Mouse (Mus musculus) myocyte (in vitro differentiated cells): ENCODE results near the gene Iffo1. TPM values are rescaled to one million over a fixed set of nuclear protein-coding genes. Genes with fewer than 3 reads are reported as not detected.

ENCODE experiments used
- H3K27me3 ChIP-seq: one replicate; pipeline ENCODE4 v1.6.1; 2011; ENCODE audit not compliant: control insufficient read depth, insufficient read depth, insufficient read length
- H3K36me3 ChIP-seq: one replicate; pipeline ENCODE4 v1.6.1; 2011; ENCODE audit not compliant: control insufficient read depth, insufficient read depth
- H3K4me2 ChIP-seq: one replicate; pipeline ENCODE4 v1.6.1; 2011; ENCODE audit warnings: low read depth, control low read depth
- H3K4me3 ChIP-seq: one replicate; pipeline ENCODE4 v1.5.1; 2011; ENCODE audit warnings: mild to moderate bottlenecking, control low read depth, moderate library complexity
- H3K79me2 ChIP-seq: one replicate; pipeline ENCODE4 v1.6.1; 2011; ENCODE audit not compliant: control insufficient read depth, insufficient read depth
- H3ac ChIP-seq: one replicate; pipeline ENCODE4 v1.6.1; 2011; ENCODE audit not compliant: control insufficient read depth, insufficient read length
- CEBPB ChIP-seq: IDR thresholded peaks from 2 replicates; pipeline ENCODE4 v1.6.1; 2011; ENCODE audit warnings: mild to moderate bottlenecking, moderate library complexity; ENCODE audit not compliant: poor library complexity, insufficient read depth, severe bottlenecking
- E2F4 ChIP-seq: IDR thresholded peaks from one replicate; pipeline ENCODE4 v1.6.1; 2011; ENCODE audit warnings: mild to moderate bottlenecking, control low read depth, moderate library complexity; ENCODE audit not compliant: insufficient read depth
- MAX ChIP-seq: IDR thresholded peaks from one replicate; pipeline ENCODE4 v1.6.1; 2011; ENCODE audit warnings: low read depth, mild to moderate bottlenecking, control low read depth
- MYOD1 ChIP-seq, 3 experiments: IDR thresholded peaks; one replicate each; pipeline ENCODE4 v1.6.1; 2011; ENCODE audit warnings: control low read depth in 2 of 3, low read depth in 2 of 3, mild to moderate bottlenecking in 2 of 3, moderate library complexity in 1 of 3; ENCODE audit not compliant: insufficient read length in 2 of 3, control insufficient read depth in 1 of 3
- MYOG ChIP-seq, 3 experiments: IDR thresholded peaks; one replicate each; pipeline ENCODE4 v1.6.1; 2011; ENCODE audit warnings: control low read depth in 2 of 3, low read depth in 2 of 3, mild to moderate bottlenecking in 2 of 3; ENCODE audit not compliant: insufficient read length in 2 of 3, control insufficient read depth in 1 of 3, insufficient read depth in 1 of 3
- POLR2A ChIP-seq: IDR thresholded peaks from one replicate; pipeline ENCODE4 v1.6.1; 2011; ENCODE audit warnings: low read depth, mild to moderate bottlenecking, control low read depth, moderate library complexity; ENCODE audit not compliant: insufficient read length
- POLR2AphosphoS2 ChIP-seq: IDR thresholded peaks from one replicate; pipeline ENCODE4 v1.6.1; 2011; ENCODE audit warnings: low read depth, control low read depth; ENCODE audit not compliant: insufficient read length
- REST ChIP-seq: IDR thresholded peaks from one replicate; pipeline ENCODE4 v1.6.1; 2011; ENCODE audit warnings: mild to moderate bottlenecking, control low read depth, moderate library complexity; ENCODE audit not compliant: insufficient read depth, insufficient read length
- SRF ChIP-seq: IDR thresholded peaks from one replicate; pipeline ENCODE4 v1.6.1; 2011; ENCODE audit warnings: low read depth; ENCODE audit not compliant: control insufficient read depth, insufficient read length
- TCF12 ChIP-seq: IDR thresholded peaks from one replicate; pipeline ENCODE4 v1.6.1; 2011; ENCODE audit warnings: mild to moderate bottlenecking, control low read depth; ENCODE audit not compliant: poor library complexity, insufficient read depth, severe bottlenecking
- TCF3 ChIP-seq: IDR thresholded peaks from one replicate; pipeline ENCODE4 v1.6.1; 2011; ENCODE audit warnings: low read depth, control low read depth; ENCODE audit not compliant: insufficient read length
- USF1 ChIP-seq: IDR thresholded peaks from one replicate; pipeline ENCODE4 v1.6.1; 2011; ENCODE audit warnings: low read depth, mild to moderate bottlenecking, control low read depth, moderate library complexity
- polyA plus RNA-seq: library from polyadenylated mRNA; unstranded; fragments of >200 nt; fragmentation: generic; extraction: Trizol; gene quantifications from one replicate; pipeline ENCODE4 v1.2.1, GENCODE M21; 2012; ENCODE audit warnings: missing spikeins

Iffo1 gene
- polyA plus RNA-seq, 1 experiment = 244 TPM

DNA sequence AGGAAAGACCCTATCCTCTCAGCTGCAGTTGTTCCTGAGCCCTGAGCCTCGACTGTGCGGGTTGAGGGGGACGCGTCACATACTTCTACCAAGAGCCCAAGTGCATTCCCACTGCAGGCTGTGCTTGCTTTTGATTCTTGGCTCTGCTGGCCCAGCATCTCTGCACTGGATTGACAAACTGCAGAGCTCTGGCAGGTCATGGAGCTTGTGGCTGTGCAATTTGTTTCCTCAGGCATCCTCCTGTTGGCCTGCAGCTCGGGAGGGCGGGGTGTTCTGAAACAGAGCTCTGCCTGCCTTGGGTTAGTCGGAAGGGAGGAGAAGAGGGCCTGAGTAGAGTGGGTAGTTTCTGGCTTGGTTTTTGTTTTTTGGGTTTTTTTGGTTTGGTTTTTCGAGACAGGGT lies 2.6 kb upstream of the Iffo1 start:
- no peak overlapping the region for H3K4me2 ChIP-seq
- TF ChIP-seq MYOD1 (IDR thresholded peaks at IDR 0.05; ENCODE audit: control insufficient read depth in 1 of 3, insufficient read length in 2 of 3, low read depth in 2 of 3) (no peak), REST (no peak), TCF12 (no peak), POLR2AphosphoS2 (no peak), POLR2A (no peak), MAX (no peak), E2F4 (no peak), TCF3 (no peak), MYOG (IDR thresholded peaks at IDR 0.05; ENCODE audit: control insufficient read depth in 1 of 3, insufficient read depth in 1 of 3, insufficient read length in 2 of 3, low read depth in 2 of 3) (no peak), USF1 (no peak), SRF (no peak), CEBPB (no peak)
- H3K27me3 ChIP-seq = no peaks in the 10 kb centered on the region
- no peak overlapping the region for H3K4me3 ChIP-seq
- H3K36me3 ChIP-seq = peaks cover 12% of the 10 kb centered on the region
- H3K79me2 ChIP-seq = peaks cover 16% of the 10 kb centered on the region
- no peak overlapping the region for H3ac ChIP-seq

DNA sequence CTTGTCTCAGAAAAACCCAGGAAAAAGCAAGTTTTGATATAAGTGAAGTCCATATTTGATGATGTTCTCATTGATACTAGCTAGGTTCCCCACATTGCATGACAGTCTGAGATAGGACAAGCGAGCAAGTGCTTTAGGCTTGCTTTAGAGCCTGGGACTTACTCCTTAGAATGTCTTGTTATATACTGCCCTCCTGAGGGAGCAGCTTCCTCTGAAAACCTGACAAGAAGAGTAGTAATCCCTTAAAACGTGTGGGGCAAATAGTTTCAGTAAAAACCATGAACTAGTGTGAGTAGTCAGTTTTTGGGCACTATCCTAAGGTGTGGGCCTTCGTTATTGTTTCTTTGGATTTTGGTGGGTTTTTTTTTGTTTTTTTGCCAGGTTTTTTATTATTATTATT lies 1.9 kb upstream of the Iffo1 start:
- Histone ChIP-seq H3ac (no peak overlapping the region), H3K36me3 (peaks cover 12% of the 10 kb centered on the region), H3K79me2 (peaks cover 16% of the 10 kb centered on the region), H3K27me3 (no peaks in the 10 kb centered on the region), H3K4me2 (no peak overlapping the region), H3K4me3 (no peak overlapping the region)
- TF ChIP-seq TCF12 (no peak), REST (no peak), MYOG (IDR thresholded peaks at IDR 0.05; ENCODE audit: control insufficient read depth in 1 of 3, insufficient read depth in 1 of 3, insufficient read length in 2 of 3, low read depth in 2 of 3) (no peak), POLR2AphosphoS2 (no peak), MYOD1 (IDR thresholded peaks at IDR 0.05; ENCODE audit: control insufficient read depth in 1 of 3, insufficient read length in 2 of 3, low read depth in 2 of 3) (no peak), USF1 (no peak), MAX (no peak), CEBPB (no peak), E2F4 (no peak), POLR2A (no peak), TCF3 (no peak), SRF (no peak)

DNA sequence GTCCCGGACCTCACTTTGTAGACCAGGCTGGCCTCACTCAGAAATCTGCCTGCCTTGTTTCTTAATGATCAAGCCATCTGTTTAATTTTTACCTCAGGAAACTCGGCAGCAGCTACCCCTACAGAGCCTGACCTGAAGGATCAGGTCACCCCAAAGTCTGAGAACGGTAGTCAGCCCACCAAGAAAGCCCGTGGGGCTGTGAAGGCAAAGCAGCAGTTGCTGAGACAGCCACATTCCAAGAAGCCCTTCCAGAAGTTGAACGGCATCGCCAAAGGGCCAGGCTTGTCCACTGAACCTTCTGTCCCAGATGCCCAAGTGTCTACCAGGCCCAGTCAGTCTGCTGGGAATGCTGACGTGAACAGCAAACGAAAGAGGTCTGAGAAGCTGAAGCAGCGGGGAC lies 1.1 kb upstream of the Iffo1 start:
- Histone ChIP-seq H3K27me3 (no peaks in the 10 kb centered on the region), H3ac (no peak overlapping the region), H3K36me3 (peaks cover 12% of the 10 kb centered on the region), H3K4me3 (no peak overlapping the region), H3K4me2 (no peak overlapping the region), H3K79me2 (peaks cover 16% of the 10 kb centered on the region)
- no peak for TF ChIP-seq USF1
- TF ChIP-seq TCF3 = no peak

DNA sequence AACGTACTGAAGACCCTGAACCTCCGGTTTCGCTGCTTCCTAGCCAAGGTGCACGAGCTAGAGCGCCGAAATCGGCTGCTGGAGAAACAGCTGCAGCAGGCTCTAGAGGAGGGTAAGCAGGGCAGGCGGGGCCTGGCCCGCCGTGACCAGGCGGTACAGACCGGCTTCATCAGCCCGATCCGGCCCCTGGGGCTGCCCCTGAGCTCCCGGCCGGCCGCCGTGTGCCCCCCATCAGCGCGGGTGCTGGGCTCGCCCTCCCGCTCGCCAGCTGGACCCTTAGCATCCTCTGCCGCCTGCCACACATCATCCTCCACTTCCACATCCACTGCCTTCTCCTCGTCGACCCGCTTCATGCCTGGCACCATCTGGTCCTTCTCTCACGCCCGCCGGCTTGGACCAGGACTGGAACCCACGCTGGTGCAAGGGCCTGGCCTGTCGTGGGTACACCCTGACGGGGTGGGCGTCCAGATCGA lies 474 bp downstream of the Iffo1 start:
- H3ac ChIP-seq = peak overlapping the region; percentile 60
- TF ChIP-seq MYOG (IDR thresholded peaks at IDR 0.05; ENCODE audit: control insufficient read depth in 1 of 3, insufficient read depth in 1 of 3, insufficient read length in 2 of 3, low read depth in 2 of 3) = no peak
- TF ChIP-seq REST = no peak
- TF ChIP-seq USF1 = no peak
- TF ChIP-seq E2F4 = no peak
- peak in 1 of 3 experiments; percentile 2 for TF ChIP-seq MYOD1 (IDR thresholded peaks at IDR 0.05; ENCODE audit: control insufficient read depth in 1 of 3, insufficient read length in 2 of 3, low read depth in 2 of 3)
- peak; percentile 57 for TF ChIP-seq POLR2AphosphoS2
- peak; percentile 46 for TF ChIP-seq POLR2A
- peaks cover 22% of the 10 kb centered on the region for H3K79me2 ChIP-seq
- H3K27me3 ChIP-seq = no peaks in the 10 kb centered on the region
- H3K4me3 ChIP-seq = peak overlapping the region; percentile 98
- H3K4me2 ChIP-seq = peak overlapping the region; percentile 70
- H3K36me3 ChIP-seq = peaks cover 12% of the 10 kb centered on the region

DNA sequence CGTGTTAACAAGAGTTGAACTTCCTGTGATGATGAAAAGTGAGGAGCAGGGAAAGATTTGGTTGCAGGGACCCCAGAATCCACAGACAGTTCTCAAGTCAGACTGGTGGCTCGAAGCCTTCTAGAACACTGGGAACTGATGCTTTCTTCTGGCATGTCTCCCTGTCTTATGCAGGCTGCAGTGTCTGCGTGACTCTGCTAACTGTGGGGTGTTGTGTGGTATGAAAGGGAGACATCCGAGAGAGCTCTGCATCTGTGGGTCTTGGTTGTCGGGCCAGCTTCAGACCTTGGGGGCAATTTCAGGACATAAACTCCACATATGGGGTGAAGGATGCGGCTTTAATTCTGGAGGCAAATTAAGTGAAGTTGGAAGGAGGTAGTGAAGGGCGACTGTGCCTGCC lies 1.1 kb downstream of the Iffo1 start:
- Histone ChIP-seq H3K27me3 (no peaks in the 10 kb centered on the region), H3K4me3 (peak overlapping the region; percentile 98), H3K79me2 (peaks cover 29% of the 10 kb centered on the region), H3K36me3 (peaks cover 12% of the 10 kb centered on the region), H3ac (peak overlapping the region; percentile 60), H3K4me2 (peak overlapping the region; percentile 70)
- TF ChIP-seq SRF (no peak), POLR2A (peak; percentile 12), REST (no peak)
